Mouse (Mus musculus) thymus, adult 18-20 months (tissue): ENCODE measurements around the gene Suclg2.

ENCODE experiments used
- DNase-seq, 2 experiments: peaks; one replicate each; pipeline ENCODE4 v3.0.0; 2022; ENCODE audit warnings: mixed read lengths in 2 of 2

The Suclg2 gene

DNA sequence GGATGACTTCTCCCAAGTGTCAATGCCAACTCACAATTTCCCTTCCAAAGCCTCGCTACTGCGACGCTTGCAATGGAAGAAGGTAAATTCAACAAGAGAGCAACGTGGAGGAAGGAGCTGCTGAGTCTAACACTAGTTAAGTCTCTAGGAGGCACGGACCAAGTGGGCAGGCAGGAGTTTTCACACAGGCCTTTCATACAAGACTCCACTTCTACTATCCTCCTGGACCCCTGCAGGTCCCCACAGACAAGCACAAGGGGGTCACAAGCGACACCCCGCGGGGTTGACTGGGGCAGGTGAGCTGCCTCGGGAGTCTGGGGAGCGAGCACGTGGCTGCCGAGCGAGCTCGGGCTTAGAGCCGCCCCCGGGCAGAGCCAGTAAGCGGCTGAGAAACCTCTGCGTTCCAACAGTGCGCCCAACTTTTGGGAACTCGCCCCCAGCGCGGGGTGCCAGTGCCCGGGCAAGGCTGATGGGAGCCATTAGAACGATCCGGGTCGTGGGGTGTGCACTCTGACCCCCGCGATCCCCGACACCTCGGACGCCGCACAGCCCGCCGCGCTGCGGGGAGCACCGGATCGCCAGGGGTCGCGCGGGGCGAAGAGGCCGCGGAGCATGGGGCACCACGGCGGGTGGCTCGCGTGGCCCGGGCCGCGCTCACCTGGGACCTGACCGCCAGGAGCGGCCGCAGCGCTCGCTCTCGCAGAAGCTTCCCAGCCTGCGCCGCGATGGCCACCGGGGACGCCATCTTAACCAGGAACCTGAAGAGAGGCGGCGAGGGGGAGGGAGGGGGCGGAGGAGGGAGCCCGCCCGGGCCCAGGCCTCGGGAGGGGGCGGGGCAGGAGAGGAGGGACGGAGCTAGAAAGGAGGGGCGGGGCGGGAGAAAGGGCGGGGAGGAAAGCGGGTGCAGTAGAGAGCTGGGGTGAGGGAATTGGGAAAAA, at the start of gene Suclg2:
Gene Suclg2 (minus strand): TSS at position 770 of the 938 bp plus-strand sequence.
- DNase-seq: peak; percentile 64 to 68

- no peak for DNase-seq
These were observed 48.0 kb upstream of the Suclg2 start for GRCm38 (mm10) chr6:95766566-95766965.

DNA sequence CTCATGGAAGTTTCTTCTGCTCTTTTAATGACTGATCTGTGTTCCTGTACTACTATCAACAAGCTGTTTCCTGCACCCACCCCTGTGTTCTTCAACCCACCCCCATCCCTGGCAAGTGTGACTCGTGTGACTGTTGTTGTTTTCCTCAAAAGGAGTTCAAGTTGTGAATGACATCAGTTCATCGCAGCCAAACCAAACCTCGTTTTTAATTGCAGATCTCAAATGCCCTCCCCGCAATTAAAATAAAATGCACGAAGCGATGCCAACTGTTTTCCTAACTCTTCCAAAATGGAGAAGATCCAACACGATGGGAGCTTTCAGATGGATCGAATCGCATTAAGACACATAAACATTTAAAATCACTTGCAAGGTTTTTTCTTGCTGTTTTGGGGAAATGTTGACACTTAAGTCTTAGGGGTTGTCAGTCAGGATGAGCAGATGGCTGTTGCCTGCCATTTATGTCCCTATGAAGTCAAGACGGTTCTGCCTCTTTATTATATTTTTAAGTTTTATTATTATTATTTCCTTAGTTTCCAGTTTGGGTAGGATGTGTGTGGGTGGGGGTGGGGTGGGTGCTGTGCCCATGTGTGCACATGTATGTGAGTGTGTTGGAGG, 41.1 kb upstream of the Suclg2 start:
- no peak for DNase-seq

DNA sequence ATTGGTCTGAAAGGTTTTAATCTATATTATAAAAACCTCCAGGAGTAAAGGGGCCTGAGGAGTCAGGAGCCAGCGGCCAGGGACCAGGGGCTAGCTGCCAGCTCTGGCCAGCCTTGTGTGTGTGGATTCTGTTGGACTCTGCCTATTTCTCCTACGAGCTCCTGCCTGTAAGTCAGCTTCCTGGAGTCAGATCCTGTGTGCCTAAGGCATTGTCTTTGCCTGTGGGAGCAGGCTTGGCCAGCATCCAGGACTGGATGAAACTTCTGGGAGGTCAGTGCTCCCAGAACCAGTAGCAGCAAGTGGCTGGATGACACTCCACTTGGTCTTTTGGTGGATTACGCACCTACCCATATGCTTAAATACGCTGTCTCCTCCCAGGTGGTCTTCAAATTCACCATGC, 23.8 kb upstream of the Suclg2 start:
- no peak for DNase-seq

GRCm38 (mm10) chr6:95731570-95732367, 13.2 kb upstream of the Suclg2 start:
- no peak for DNase-seq

DNA sequence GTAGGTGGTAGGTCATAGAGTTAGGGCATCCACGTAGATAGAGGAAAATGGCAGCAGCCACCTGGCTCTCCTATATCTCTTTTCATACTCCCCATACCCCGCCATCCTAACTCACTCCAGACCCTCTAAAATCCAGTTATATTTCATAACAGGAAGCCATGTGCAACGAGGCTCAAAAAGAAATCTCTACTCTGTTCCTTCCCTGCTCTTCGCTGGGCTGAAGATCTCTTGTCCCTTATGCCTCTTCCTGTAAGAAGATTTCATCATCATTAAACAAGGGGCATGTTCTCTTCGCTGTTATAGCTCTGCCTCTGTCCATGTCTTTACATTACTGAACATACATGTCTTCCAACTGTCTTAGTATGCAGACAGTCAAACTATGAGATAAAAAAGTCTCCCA, 10.8 kb upstream of the Suclg2 start:
- DNase-seq: no peak

DNA sequence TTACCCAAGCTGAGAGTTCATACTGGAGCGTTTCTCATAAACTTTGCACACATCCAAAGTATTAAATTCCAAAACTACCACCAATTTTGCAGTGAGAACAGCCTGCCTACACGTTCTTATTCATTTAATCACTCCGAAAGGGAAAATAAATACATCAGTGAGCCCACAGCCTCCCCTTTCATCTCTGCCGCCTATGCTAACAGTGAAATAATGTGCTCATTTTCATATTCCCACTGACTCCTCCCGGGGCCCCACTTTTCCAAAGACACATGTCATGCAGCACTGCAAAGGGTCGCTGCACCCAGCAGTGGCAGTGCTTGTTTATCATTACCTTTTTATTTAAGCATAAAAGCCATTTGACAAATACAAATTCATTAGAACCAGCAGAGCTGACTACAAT, 6.7 kb upstream of the Suclg2 start:
- DNase-seq: no peak

- DNase-seq: no peak
These were observed 4.8 kb upstream of the Suclg2 start for GRCm38 (mm10) chr6:95723361-95723760.

DNA sequence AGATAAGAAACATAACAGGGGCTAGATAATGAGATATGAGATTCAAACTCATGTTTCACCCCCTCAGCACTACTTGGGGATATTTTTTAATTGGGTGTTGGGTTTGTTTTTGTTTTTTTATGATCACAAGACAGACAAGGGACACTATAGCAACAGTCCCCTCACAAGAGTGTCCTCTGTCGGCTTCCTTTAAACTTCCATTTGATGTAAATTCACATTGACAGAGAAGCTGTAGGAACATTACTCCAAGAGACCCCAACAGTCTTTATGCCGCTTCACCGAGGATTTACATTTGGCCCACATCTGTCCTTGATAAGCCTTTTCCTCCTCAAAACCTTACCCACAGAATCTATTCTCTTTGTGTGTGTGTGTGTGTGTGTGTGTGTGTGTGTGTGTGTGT, 1.2 kb upstream of the Suclg2 start:
- no peak for DNase-seq

- DNase-seq: peak in 1 of 2 experiments; percentile 9
These were observed 351 bp upstream of the Suclg2 start for GRCm38 (mm10) chr6:95718969-95719333.

DNA sequence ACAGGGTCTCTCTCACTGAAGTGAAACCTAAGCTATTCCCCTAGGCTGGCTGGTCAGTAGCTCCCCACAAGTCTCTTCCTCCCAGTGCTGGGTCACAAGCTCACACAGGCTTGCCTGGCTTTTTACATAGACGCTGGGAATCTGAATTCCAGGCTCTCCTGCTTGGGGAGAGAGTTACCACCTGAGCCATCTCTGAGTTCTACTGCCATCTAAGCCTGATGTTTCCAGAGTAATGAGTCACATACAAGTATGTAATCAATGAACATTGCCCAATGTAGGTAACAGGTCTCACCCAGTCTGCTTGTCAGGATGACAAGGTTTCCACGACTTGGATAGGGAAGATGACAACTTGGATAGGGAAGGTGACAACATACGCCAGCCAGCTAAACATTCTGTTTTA, 1.5 kb downstream of the Suclg2 start:
- DNase-seq: no peak

DNA sequence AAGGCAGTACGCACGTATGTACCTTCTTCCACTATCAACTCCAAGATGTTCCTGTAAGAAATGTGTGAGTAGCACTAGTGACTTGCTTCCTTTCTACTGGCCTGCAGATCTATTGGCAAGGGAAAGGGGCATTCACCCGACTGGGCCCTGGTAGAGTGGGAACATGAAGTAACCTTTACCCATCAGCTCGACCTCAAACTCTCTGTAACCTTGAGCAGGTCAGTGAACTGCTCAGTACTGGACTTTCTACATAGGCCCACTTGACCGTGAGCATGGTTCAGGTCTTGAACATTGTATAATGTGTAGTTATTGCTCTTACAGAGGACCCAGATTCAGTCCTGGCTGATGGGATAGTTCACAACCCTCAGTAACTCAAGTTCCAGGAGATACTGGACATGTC, 2.1 kb downstream of the Suclg2 start:
- no peak for DNase-seq

DNA sequence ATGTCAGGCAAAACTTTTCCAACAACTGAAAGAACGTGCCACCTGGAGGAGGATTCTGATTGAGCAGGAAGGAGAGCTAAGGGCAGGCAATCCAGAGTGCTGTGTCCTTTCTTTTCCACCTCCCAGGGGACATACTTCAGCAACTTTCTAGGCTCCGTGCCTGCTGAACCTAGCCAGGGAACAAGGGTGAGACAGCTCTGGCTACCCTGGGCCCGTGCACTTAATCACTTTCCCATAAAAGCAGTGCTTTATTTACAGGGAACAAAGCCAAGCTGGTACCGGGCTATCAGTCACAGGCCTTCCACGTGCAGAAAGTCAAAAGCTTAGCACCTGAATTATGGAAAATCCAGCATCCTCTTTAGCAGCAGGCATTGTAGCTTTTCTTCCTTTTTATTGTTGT, 5.4 kb downstream of the Suclg2 start:
- DNase-seq: no peak

GRCm38 (mm10) chr6:95712081-95712480, 6.5 kb downstream of the Suclg2 start:
- no peak for DNase-seq

DNA sequence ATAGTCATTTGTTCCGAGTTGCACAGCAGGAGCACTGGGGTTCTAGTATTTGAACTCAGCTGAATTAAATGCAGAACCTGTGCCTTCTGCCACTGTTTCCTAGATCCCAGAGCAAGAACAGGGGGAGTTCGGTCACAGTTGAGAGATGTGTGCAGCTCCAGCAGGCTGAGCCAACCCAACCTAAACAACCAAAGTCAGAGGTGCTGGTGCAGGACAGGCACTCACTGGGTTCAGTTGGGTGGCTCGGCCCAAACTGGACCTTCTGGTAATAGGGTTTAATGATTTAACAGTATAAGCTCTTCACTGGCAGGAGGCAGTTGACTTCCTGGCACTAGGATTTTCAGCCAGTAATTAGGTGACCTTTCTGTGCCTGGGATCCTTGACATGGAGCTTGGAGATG, 6.9 kb downstream of the Suclg2 start:
- no peak for DNase-seq

GRCm38 (mm10) chr6:95710886-95711285, 7.7 kb downstream of the Suclg2 start:
- no peak for DNase-seq

DNA sequence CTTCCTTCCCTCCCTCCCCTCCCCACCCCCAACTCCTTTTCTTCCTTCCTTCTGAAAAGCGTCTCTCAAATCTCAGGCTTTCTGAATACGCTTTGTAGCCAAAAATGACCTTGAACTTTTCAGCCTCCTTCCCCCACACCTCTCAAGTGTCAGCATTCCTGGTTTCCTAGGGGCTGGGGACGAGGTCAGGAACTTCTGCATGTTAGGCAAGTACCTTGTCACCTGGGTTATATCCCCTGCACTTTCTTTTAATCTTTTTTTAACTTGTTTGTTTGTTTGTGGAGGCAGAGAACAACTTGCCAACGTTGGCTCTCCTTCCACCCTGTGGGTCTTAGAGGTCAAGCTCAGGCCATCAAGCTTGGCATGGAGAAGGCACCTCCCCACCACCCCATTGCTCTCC, 9.1 kb downstream of the Suclg2 start:
- DNase-seq: no peak

DNA sequence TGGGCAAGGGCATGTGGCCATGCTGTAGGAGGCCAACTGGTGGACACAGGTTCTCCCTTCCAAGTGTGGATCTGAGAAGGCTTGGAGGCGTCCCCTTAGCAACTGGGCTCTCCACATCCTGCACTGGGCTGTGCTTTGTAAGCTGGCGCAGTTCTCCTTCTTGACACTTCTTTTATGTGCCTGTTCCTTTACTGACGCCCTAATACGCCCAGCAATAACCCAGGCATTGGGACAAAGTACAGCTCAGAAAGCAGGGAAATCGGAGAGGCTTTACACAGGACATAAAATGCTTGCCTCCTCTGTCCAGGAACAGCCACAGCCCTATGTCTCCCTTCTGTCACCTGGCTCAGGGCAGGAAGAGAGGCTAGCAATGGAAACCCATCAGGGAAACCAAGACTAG, 9.5 kb downstream of the Suclg2 start:
- no peak for DNase-seq

DNA sequence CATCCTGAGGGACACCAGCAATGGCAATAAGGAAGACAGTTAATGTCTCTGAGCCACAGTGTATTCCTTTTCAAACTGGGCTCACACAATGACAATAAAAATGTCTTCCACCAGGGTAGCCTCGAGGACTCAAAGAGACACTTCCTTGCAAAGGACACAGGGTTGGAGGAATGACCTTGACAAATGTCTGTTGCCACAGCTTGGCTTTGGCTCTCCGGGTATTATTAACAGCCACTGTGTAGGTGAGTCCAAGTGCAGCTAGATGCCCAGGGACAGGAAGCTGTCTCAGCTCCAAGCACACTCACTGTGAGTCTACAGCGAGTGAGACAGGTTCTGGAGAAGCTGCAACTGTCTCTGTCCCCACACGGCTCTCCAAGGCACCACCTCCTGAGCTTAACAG, 14.0 kb downstream of the Suclg2 start:
- no peak for DNase-seq

DNA sequence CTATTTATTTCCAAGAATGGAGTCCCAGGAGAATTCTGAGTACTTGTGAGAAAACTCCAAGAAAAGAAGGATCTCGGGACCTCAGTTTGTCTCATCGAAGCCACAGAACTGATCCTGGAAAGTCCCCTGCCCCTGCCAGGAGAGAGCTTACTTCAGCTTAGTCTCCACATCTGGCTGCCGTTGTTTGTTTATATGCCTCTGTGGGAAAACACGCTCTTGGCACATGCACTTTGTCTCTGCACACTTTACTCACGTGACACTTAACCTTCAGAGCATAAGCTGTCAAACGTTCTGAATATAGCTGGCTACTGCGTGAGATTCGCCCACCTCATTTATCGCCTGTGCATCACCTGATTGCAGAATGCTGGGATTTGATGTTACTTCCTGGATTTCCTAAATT, 16.4 kb downstream of the Suclg2 start:
- DNase-seq: no peak

DNA sequence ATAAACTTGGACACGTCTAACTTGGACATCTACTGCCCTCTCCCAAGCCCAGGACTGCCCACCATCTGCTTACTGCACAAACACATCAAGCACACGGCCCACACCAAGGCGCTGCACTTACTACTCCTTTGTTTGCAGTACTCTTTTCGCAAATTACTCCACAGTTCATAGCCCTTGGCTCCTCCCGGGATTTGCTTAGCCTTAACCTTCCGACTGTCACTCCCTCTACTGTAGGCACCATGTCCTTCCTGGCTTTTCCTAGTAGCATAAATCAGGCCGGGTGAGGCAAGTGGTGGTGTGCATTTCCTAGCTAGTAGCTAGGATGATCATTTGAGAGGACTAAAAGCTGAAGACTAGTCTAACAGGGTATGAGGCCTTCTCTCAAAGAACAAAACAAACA, 16.8 kb downstream of the Suclg2 start:
- DNase-seq: no peak

DNA sequence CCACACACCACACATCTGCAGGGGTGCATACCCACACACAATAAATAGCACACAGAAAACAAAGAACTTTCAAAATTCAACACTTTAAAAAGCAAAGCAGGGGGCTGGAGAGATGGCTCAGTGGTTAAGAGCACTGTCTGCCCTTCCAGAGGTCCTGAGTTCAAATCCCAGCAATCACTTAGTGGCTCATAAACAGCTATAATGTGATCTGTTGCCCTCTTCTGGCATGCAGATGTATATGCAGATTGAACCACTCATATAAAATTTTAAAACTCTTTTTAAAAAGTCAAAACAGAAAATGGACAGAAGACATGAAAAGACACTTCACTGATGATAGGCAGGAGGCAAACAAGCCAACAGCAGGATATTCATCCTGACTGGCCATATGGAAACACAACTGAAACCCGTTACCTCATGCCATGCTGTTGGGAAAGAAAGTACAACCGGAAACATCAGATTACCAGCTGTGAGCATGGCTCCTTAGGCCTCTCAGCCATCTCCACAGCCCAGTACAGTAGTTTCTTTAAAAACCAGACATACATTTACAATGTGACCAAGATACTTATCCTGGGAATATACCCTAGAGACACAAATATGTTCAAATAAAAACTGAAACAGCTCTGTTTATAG, 17.5 kb downstream of the Suclg2 start:
- no peak for DNase-seq

DNA sequence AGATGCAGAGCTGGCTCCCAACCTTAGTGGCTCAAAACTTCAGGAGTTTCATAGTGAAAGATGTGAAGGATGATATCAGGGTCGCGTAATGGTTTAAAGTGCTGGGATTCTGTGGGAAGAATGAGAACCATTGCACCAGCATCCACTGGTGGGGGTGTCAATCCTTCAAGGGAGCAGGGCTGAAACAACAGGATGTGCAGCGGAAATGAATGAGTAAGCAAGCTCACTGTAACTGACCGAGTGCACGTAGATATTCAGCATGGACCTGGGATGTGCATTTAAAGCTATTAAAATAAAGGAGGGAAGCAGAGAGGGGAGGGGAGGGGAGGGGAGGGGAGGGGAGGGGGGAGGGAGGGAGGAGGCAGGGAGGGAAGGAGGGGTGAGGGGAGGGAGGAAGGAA, 18.4 kb downstream of the Suclg2 start:
- DNase-seq: no peak
